Mouse (Mus musculus) megakaryocyte, embryonic 14.5 days (primary cell): Measurements from ENCODE around the gene Gpbar1. TPM values are rescaled to one million over a fixed set of nuclear protein-coding genes. Genes with fewer than 3 reads are reported as not detected.
A peak's percentile ranks its signal among the peaks of the same experiment; 100 is the strongest.

ENCODE experiments used
- H3K27me3 ChIP-seq: replicated peaks from 2 replicates; pipeline ENCODE3; 2012; ENCODE audit warnings: inconsistent platforms
- H3K36me3 ChIP-seq: replicated peaks from 2 replicates; pipeline ENCODE3; 2012; ENCODE audit warnings: low read length, inconsistent platforms, mixed read lengths
- H3K4me1 ChIP-seq: 2 replicates; pipeline ENCODE4 v1.6.1; 2012; ENCODE audit warnings: inconsistent platforms
- H3K4me3 ChIP-seq: replicated peaks from 2 replicates; pipeline ENCODE3; 2012; ENCODE audit warnings: moderate library complexity, mild to moderate bottlenecking, inconsistent platforms
- H3K9me3 ChIP-seq: 2 replicates; pipeline ENCODE4 v1.6.1; 2012; ENCODE audit warnings: inconsistent platforms
- FLI1 ChIP-seq: IDR thresholded peaks from 2 replicates; pipeline ENCODE4 v1.6.1; 2012; ENCODE audit warnings: low read length, inconsistent platforms, mixed read lengths
- GATA1 ChIP-seq: IDR thresholded peaks from 3 replicates; pipeline ENCODE4 v1.6.1; 2012; ENCODE audit warnings: mixed read lengths, low read length, inconsistent platforms, borderline replicate concordance
- polyA plus RNA-seq: library from polyadenylated mRNA; stranded (reverse); fragments of >175 nt; gene quantifications from 2 replicates; pipeline ENCODE4 v1.2.3, GENCODE M21; 2012; ENCODE audit warnings: low replicate concordance; ENCODE audit not compliant: insufficient read depth

Gene Gpbar1
- polyA plus RNA-seq, 1 experiment, result 0.28 TPM

DNA sequence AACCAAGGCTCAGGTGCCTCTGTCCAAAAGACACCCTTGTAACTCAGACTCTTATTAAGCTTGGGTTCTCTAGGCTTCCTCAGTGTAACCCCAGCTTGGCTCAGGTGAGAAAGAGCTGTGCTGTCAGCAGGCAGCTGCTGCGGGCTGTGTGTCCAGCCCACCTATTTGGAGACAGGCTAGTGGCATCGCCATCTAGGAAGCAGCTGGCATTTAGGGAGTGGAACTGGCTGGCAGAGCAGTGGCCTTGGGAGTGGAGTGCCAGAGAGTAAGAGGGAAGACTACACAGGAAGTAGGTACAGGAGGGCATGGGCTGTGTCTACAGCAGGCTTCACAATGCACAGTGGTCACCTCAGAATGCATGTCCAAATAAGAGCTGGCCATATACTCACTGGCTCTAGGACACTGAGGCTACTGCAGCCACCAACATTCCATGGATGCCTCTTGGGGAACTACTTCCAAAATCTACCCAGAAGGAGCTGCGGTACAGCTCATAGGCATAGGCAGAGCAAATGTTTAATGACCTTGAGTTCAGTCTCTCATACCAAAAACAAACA lies 15.8 kb downstream of the Gpbar1 start:
- peaks cover 100% of the 10 kb centered on the region for H3K4me1 ChIP-seq
- peak overlapping the region; percentile 72 for H3K4me3 ChIP-seq
- no peaks in the 10 kb centered on the region for H3K27me3 ChIP-seq
- no peaks in the 10 kb centered on the region for H3K9me3 ChIP-seq
- peaks cover 85% of the 10 kb centered on the region for H3K36me3 ChIP-seq
- TF ChIP-seq GATA1, result no peak
- no peak for TF ChIP-seq FLI1

DNA sequence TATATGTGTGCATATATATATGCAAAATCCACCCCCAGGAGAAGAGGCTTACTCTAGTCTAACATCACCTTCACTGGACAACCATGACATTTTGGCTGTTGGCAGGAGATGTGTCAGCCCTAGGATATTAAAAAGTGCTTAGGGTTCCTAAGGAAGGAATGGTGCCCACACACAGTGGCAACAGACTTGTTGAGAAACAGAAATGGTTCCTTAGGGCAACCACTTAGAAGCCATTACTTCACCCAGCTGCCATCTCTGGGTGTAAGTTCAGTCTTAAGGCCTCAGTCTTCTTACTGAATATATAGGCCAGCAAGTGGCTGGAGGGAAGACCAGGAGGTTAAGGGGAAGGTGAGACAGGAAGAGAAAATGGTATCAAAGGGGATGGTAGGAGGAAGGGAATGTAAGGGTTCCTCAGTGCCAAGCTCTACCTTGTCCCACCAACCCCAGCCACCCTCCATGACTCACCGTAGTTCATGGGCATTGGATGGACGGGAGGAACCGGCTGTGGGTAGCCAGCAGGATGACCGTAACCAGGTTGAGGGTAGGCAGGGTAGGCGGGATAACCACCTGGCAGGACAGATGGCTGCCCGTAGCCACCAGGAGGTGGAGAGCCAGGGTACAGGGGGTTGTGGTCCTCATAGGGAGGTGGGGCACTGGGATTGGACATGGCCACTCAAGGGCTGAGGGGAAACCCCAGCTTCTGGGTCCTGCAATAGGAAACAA lies 16.5 kb downstream of the Gpbar1 start:
- H3K9me3 ChIP-seq, result no peaks in the 10 kb centered on the region
- peaks cover 100% of the 10 kb centered on the region for H3K4me1 ChIP-seq
- TF ChIP-seq GATA1 (no peak), FLI1 (no peak)
- no peaks in the 10 kb centered on the region for H3K27me3 ChIP-seq
- H3K36me3 ChIP-seq, result peaks cover 83% of the 10 kb centered on the region
- peak overlapping the region; percentile 91 for H3K4me3 ChIP-seq

- H3K36me3 ChIP-seq, result peaks cover 78% of the 10 kb centered on the region
- no peaks in the 10 kb centered on the region for H3K27me3 ChIP-seq
- no peaks in the 10 kb centered on the region for H3K9me3 ChIP-seq
- H3K4me1 ChIP-seq, result peaks cover 100% of the 10 kb centered on the region
- peak overlapping the region; percentile 91 for H3K4me3 ChIP-seq
- TF ChIP-seq FLI1 (no peak), GATA1 (peak; percentile 65; the same call in 2 of the 3 replicates)
Measured at GRCm38 (mm10) chr1:74295456-74296171, 17.3 kb downstream of the Gpbar1 start.

- H3K4me3 ChIP-seq, result peak overlapping the region; percentile 91
- TF ChIP-seq FLI1, result no peak
- TF ChIP-seq GATA1, result no peak
- no peaks in the 10 kb centered on the region for H3K9me3 ChIP-seq
- H3K4me1 ChIP-seq, result peaks cover 100% of the 10 kb centered on the region
- no peaks in the 10 kb centered on the region for H3K27me3 ChIP-seq
- H3K36me3 ChIP-seq, result peaks cover 78% of the 10 kb centered on the region
Measured at GRCm38 (mm10) chr1:74296477-74296876, 18.1 kb downstream of the Gpbar1 start.

GRCm38 (mm10) chr1:74297269-74297668 lies 18.9 kb downstream of the Gpbar1 start:
- peaks cover 100% of the 10 kb centered on the region for H3K4me1 ChIP-seq
- peak overlapping the region; percentile 91 for H3K4me3 ChIP-seq
- peaks cover 78% of the 10 kb centered on the region for H3K36me3 ChIP-seq

DNA sequence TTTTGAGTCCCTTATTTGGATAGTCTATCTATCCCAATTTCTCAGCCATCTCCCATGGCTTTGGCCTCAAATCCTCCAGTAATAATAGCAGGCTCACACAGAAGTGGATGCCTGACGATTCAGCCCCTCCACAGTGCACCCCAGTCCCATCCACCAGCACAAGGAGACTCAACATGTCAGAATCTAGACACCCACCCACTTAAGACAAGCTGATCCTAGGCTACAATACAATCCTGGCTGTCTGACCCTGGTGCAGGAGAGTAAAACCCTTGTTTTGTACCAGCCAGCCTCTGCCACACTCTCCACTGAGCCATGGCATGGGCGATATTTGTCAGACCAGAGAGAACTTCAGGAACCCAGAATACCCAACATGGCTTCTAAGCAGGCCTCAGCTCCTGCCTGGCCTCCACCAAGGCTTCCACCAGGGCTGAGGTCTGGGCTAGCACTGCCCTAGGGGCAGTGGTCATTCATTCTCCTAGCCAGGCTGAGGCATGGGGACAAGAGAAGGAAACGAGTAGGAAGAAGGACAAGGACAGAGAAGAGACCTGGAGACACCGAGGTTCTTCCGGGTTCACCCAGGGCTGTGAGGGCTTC lies 19.9 kb downstream of the Gpbar1 start:
- Histone ChIP-seq H3K4me1 (peaks cover 99% of the 10 kb centered on the region), H3K36me3 (peaks cover 72% of the 10 kb centered on the region), H3K27me3 (no peaks in the 10 kb centered on the region), H3K9me3 (no peaks in the 10 kb centered on the region), H3K4me3 (peak overlapping the region; percentile 50)
- TF ChIP-seq FLI1 (no peak), GATA1 (no peak)

More at GRCm38 (mm10) chr1:74297269-74297668, 18.9 kb downstream of the Gpbar1 start:
- no peak for TF ChIP-seq GATA1
- TF ChIP-seq FLI1, result no peak
- no peaks in the 10 kb centered on the region for H3K9me3 ChIP-seq
- H3K27me3 ChIP-seq, result no peaks in the 10 kb centered on the region

DNA sequence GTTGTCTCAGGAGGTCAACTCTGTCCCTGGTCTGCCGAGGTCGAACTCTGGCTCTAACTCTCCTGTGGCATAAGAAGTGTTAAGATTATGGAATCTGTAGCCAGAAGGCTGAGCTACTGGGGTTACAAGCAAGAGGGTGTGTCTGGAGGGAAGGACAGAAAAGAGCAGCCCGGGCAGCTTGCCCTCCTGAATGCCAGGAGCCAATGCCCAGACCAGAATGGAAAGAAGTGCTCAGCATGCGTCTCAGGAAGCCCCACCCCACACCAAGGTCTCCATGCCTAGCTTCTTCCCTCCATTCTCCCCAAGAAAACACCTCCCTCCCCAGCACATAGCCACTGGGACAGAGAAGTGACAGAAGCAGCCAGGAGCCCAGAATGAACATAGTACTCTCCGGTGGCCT lies 20.6 kb downstream of the Gpbar1 start:
- peaks cover 92% of the 10 kb centered on the region for H3K4me1 ChIP-seq
- TF ChIP-seq FLI1, result no peak
- no peak for TF ChIP-seq GATA1
- H3K9me3 ChIP-seq, result no peaks in the 10 kb centered on the region
- H3K27me3 ChIP-seq, result no peaks in the 10 kb centered on the region
- H3K4me3 ChIP-seq, result peak overlapping the region; percentile 18
- peaks cover 65% of the 10 kb centered on the region for H3K36me3 ChIP-seq

DNA sequence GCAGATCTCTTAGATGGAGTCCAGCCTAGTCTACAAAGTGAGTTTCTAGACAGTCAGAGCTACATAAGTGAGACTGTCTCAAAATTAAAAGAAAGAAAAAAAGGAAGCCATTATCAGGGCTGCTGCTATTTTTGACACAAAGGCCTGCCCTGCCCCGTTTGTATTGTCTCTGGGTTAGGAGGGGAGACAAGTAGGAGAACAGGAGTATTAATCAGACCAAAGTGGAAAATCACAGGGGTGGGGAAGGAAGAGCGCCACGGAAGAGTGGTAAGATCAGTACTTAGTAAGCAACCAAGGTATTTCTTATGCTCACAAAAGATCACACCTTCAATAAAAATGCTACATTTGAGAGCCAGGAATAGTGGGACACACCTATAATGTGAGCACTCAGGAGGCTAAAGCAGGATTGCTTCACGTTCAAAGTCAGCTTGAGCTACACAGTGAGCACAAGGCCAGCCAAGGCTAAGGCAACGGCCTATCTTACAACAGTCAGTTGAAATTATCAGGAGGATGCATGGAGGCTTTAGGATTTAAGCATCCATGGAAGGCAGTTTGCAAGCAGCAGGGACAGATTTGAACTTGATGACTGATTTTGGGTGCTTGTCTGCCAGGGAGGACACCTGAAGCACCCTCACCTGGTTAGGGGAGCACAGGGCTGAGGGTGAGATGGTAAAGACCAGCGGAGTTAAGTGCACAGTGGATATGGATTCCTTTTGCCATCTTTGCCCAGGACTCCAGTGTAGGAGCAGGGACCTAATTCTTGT lies 22.2 kb downstream of the Gpbar1 start:
- TF ChIP-seq GATA1, result no peak
- TF ChIP-seq FLI1, result no peak
- H3K36me3 ChIP-seq, result peaks cover 54% of the 10 kb centered on the region
- peaks cover 3% of the 10 kb centered on the region for H3K9me3 ChIP-seq
- peak overlapping the region; percentile 51 for H3K4me3 ChIP-seq
- no peaks in the 10 kb centered on the region for H3K27me3 ChIP-seq
- peaks cover 89% of the 10 kb centered on the region for H3K4me1 ChIP-seq

GRCm38 (mm10) chr1:74302229-74302628 lies 23.9 kb downstream of the Gpbar1 start:
- H3K4me3 ChIP-seq, result peak overlapping the region; percentile 96
- no peak for TF ChIP-seq FLI1
- no peak for TF ChIP-seq GATA1
- H3K9me3 ChIP-seq, result peaks cover 5% of the 10 kb centered on the region
- H3K4me1 ChIP-seq, result peaks cover 78% of the 10 kb centered on the region
- H3K36me3 ChIP-seq, result peaks cover 53% of the 10 kb centered on the region
- no peaks in the 10 kb centered on the region for H3K27me3 ChIP-seq
